Mouse (Mus musculus) spleen, adult 2 months (tissue): Measurements from ENCODE around the gene Selenok. TPM values are rescaled to one million over a fixed set of nuclear protein-coding genes. Genes with fewer than 3 reads are reported as not detected.

Experiments used
- DNase-seq, 2 experiments: peaks; one replicate each; pipeline versions ENCODE4 v3.0.0 to v3.0.0-alpha.2; 2012 to 2021; ENCODE audit warnings: low spot score in 2 of 2, low read depth in 1 of 2
- H3K27ac ChIP-seq: fragments of 200-500 bp; 2 replicates; pipeline ENCODE4 v1.5.1; 2012; ENCODE audit warnings: low read length, inconsistent platforms; ENCODE audit not compliant: insufficient read depth
- H3K27me3 ChIP-seq: fragments of 200-500 bp; 2 replicates; pipeline ENCODE4 v1.6.1; 2012; ENCODE audit warnings: mild to moderate bottlenecking, moderate library complexity, low read length, inconsistent platforms; ENCODE audit not compliant: control insufficient read depth, insufficient read depth
- H3K36me3 ChIP-seq: fragments of 200-500 bp; 2 replicates; pipeline ENCODE4 v1.6.1; 2012; ENCODE audit warnings: mild to moderate bottlenecking, low read length, inconsistent platforms; ENCODE audit not compliant: control insufficient read depth, insufficient read depth
- H3K4me1 ChIP-seq: fragments of 200-500 bp; 2 replicates; pipeline ENCODE4 v1.6.1; 2011; ENCODE audit warnings: inconsistent platforms; ENCODE audit not compliant: control insufficient read depth, insufficient read depth, insufficient read length
- H3K4me3 ChIP-seq: fragments of 200-500 bp; 2 replicates; pipeline ENCODE4 v1.5.1; 2011; ENCODE audit warnings: mild to moderate bottlenecking, inconsistent platforms; ENCODE audit not compliant: insufficient read depth, insufficient read length; ENCODE audit errors: extremely low read depth
- CTCF ChIP-seq: fragments of 200-500 bp; IDR thresholded peaks from 2 replicates; pipeline ENCODE4 v1.5.1; 2011; ENCODE audit warnings: mild to moderate bottlenecking, inconsistent platforms; ENCODE audit not compliant: insufficient read depth, insufficient read length, insufficient replicate concordance; ENCODE audit errors: extremely low read depth
- POLR2A ChIP-seq: fragments of 200-500 bp; IDR thresholded peaks from 2 replicates; pipeline ENCODE4 v1.6.1; 2011; ENCODE audit warnings: low read depth, low read length, inconsistent platforms
- WGBS: fragments of 180-500 bp; shearing (Covaris S2); methylation state at CpG from one replicate; pipeline ENCODE4 v1.1.7; 2018; 5-methylcytosine and 5-hydroxymethylcytosine counted together
- polyA plus RNA-seq: library from polyadenylated mRNA; depleted of rRNA; stranded (reverse); fragments of >200 nt; gene quantifications from 2 replicates; pipeline ENCODE4 v1.2.3, GENCODE M21; 2012

Selenok gene
- polyA plus RNA-seq, 1 experiment = 13.0 TPM

GRCm38 (mm10) chr14:29940877-29941276, 27.2 kb upstream of the Selenok start:
- TF ChIP-seq POLR2A = no peak
- TF ChIP-seq CTCF = no peak
- 23% methylated on average over 2 of the region's 2 CpGs for WGBS
- H3K36me3 ChIP-seq = no peaks in the 10 kb centered on the region
- H3K4me3 ChIP-seq = no peak overlapping the region
- H3K27ac ChIP-seq = no peak overlapping the region
- peak; percentile 5 to 7 for DNase-seq
- H3K27me3 ChIP-seq = no peaks in the 10 kb centered on the region
- H3K4me1 ChIP-seq = no peaks in the 10 kb centered on the region

- no peak overlapping the region for H3K4me3 ChIP-seq
- no peaks in the 10 kb centered on the region for H3K4me1 ChIP-seq
- H3K27ac ChIP-seq = no peak overlapping the region
- DNase-seq = no peak
- H3K36me3 ChIP-seq = no peaks in the 10 kb centered on the region
- TF ChIP-seq CTCF (no peak), POLR2A (no peak)
- H3K27me3 ChIP-seq = no peaks in the 10 kb centered on the region
- WGBS = 71% methylated on average over 5 of the region's 5 CpGs
These were observed 21.3 kb upstream of the Selenok start for GRCm38 (mm10) chr14:29946761-29947309.

GRCm38 (mm10) chr14:29950805-29951204, 17.3 kb upstream of the Selenok start:
- TF ChIP-seq POLR2A (no peak), CTCF (no peak)
- 26% methylated on average over 4 of the region's 4 CpGs for WGBS

GRCm38 (mm10) chr14:29957393-29957792, 10.7 kb upstream of the Selenok start:
- Histone ChIP-seq H3K36me3 (no peaks in the 10 kb centered on the region), H3K4me1 (no peaks in the 10 kb centered on the region), H3K27ac (no peak overlapping the region), H3K4me3 (no peak overlapping the region), H3K27me3 (no peaks in the 10 kb centered on the region)
- TF ChIP-seq POLR2A (no peak), CTCF (no peak)
- DNase-seq = no peak

More at GRCm38 (mm10) chr14:29950805-29951204, 17.3 kb upstream of the Selenok start:
- no peaks in the 10 kb centered on the region for H3K36me3 ChIP-seq
- no peaks in the 10 kb centered on the region for H3K4me1 ChIP-seq
- no peak overlapping the region for H3K27ac ChIP-seq
- no peak overlapping the region for H3K4me3 ChIP-seq
- no peaks in the 10 kb centered on the region for H3K27me3 ChIP-seq
- DNase-seq = no peak

GRCm38 (mm10) chr14:29967611-29968010, 497 bp upstream of the Selenok start:
- Histone ChIP-seq H3K27ac (peak overlapping the region; percentile 77), H3K4me1 (no peaks in the 10 kb centered on the region; the same call in 1 of the 2 replicates), H3K4me3 (peak overlapping the region; percentile 65), H3K36me3 (peaks cover 7% of the 10 kb centered on the region), H3K27me3 (no peaks in the 10 kb centered on the region)
- no peak for DNase-seq
- WGBS = 67% methylated on average over 7 of the region's 7 CpGs
- no peak for TF ChIP-seq CTCF
- TF ChIP-seq POLR2A = no peak

- 91% methylated on average over 7 of the region's 7 CpGs for WGBS
- Histone ChIP-seq H3K27me3 (no peaks in the 10 kb centered on the region), H3K36me3 (peaks cover 18% of the 10 kb centered on the region), H3K4me3 (no peak overlapping the region), H3K4me1 (no peaks in the 10 kb centered on the region; the same call in 1 of the 2 replicates), H3K27ac (no peak overlapping the region)
- no peak for TF ChIP-seq POLR2A
- TF ChIP-seq CTCF = no peak
- no peak for DNase-seq
These were observed 3.3 kb downstream of the Selenok start for GRCm38 (mm10) chr14:29971446-29971845.

GRCm38 (mm10) chr14:29971993-29972392, 3.9 kb downstream of the Selenok start:
- Histone ChIP-seq H3K4me1 (no peaks in the 10 kb centered on the region; the same call in 1 of the 2 replicates), H3K27me3 (no peaks in the 10 kb centered on the region), H3K27ac (no peak overlapping the region), H3K4me3 (no peak overlapping the region), H3K36me3 (peaks cover 18% of the 10 kb centered on the region)
- 94% methylated on average over 5 of the region's 5 CpGs for WGBS
- no peak for TF ChIP-seq POLR2A
- no peak for TF ChIP-seq CTCF
- DNase-seq = no peak
